Mouse (Mus musculus) heart, postnatal 0 days (tissue): ENCODE measurements around the gene Mllt10.

Source experiments
- CTCF ChIP-seq: IDR thresholded peaks from 2 replicates; pipeline ENCODE4 v1.5.1; 2016; ENCODE audit warnings: antibody characterized with exemption, control low read depth, low read depth
- EP300 ChIP-seq: IDR thresholded peaks from 2 replicates; pipeline ENCODE4 v1.6.1; 2016; ENCODE audit warnings: antibody characterized with exemption, low read depth

GRCm38 (mm10) chr2:18049279-18049821, 5.7 kb upstream of the Mllt10 start:
- TF ChIP-seq CTCF (no peak), EP300 (no peak)
